In the genomic region with DNA sequence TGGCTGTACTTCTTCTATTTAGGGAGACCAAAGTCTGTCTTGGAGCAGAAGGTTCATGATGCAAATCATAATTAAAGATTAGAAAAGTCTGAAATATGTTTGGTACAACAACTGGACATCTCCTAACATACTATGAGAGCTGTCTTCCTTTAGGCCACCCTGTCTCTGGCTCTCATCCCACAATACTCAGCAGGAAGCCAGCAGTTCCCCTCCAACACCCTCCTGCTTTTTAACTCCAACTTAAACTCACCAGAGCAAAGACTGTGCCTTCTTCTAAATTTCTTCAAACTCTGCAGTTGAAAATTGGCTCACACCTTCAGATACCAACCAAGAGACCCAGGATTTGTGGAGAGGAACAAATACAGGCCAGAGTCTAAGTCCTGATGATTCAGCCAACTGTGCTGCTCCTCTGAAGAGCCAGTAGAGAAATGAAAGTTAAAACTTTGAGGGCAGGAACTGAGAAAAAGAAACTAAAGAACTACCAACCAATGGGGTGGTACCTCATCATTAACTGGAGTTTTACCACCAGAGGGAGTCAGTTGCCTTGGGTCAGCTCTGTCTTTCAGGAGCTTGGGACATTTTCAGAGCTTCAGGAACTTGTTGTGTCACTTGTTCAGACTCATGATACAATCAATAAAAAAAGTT, we compare ENCODE assay signal across 8 mouse cellular contexts. TPM values are rescaled to one million over a fixed set of nuclear protein-coding genes. Genes with fewer than 3 reads are reported as not detected.
A peak's percentile ranks its signal among the peaks of the same experiment; 100 is the strongest.
DNase-seq lines count a peak whose midpoint lies in the region; ATAC-seq and TF ChIP-seq lines count a peak whose summit lies in the region.
"Not testable (repeated sequence)": the region's sequence is repeated elsewhere in the genome, so short reads cannot be mapped to it uniquely, and the experiment has no call there.

TSS of gene Trim30d (minus strand) at position 429 of the 645 bp plus-strand sequence.

- TF ChIP-seq EP300 in heart, postnatal 0 days (IDR thresholded peaks at IDR 0.05; ENCODE audit: low read depth), result not testable (repeated sequence)

- peak; percentile 68; the same call in 1 of the 2 replicates for ATAC-seq in erythroid progenitor cell, adult 5-6 weeks (replicated peaks; ENCODE audit: low FRiP score, poor library complexity, severe bottlenecking)
- ATAC-seq in heart, postnatal 0 days (ENCODE audit: insufficient read depth, low read depth), result not testable (repeated sequence)
- ATAC-seq in liver, embryonic 16.5 days (ENCODE audit: low read depth), result peak; percentile 51; the same call in 1 of the 2 replicates
- peak; percentile 100 for ATAC-seq in megakaryocyte progenitor cell, adult 5-6 weeks (replicated peaks; ENCODE audit: poor library complexity)

- H3K4me2 ChIP-seq in heart, postnatal 0 days (ENCODE audit: low read depth, low read length), result peak within 1 kb of the TSS; percentile 31; the same call in 1 of the 2 replicates
- 0 out of 2 replicates have a peak within 1 kb of the TSS, but pooled peaks have one; percentile 5 for H3K4me2 ChIP-seq in liver, embryonic 16.5 days (ENCODE audit: low read depth, low read length)

- peak; percentile 18 to 22 for DNase-seq in B cell, adult 2 months
- peak; percentile 20 for DNase-seq in adrenal gland, postnatal 14 days
- DNase-seq in heart, postnatal 0 days (ENCODE audit: low spot score), result peak; percentile 14
- DNase-seq in kidney, adult 9 months, result peak; percentile 12
- peak; percentile 64 for DNase-seq in splenic B cell, adult 2 months (ENCODE audit: low read depth, low spot score)

- not testable (repeated sequence) for H3K4me1 ChIP-seq in heart, postnatal 0 days (ENCODE audit: control insufficient read depth, insufficient read depth); liver, embryonic 16.5 days (ENCODE audit: control insufficient read depth, low read depth, low read length)

- H3K27me3 ChIP-seq in heart, postnatal 0 days (ENCODE audit: control insufficient read depth, insufficient read depth, low read length); liver, embryonic 16.5 days (ENCODE audit: control insufficient read depth, insufficient read depth, low read depth, low read length); splenic B cell, adult 2 months (ENCODE audit: control insufficient read depth, insufficient read depth, low read length, poor library complexity, severe bottlenecking): not testable (repeated sequence)

- H3K36me3 ChIP-seq in heart, postnatal 0 days (replicated peaks; ENCODE audit: control insufficient read depth, insufficient read depth, low read length); liver, embryonic 16.5 days (ENCODE audit: control insufficient read depth, insufficient read depth); splenic B cell, adult 2 months (ENCODE audit: control insufficient read depth, insufficient read depth, low read length, poor library complexity, severe bottlenecking): not testable (repeated sequence)

- 0 out of 2 replicates have a peak within 1 kb of the TSS, but pooled peaks have one; percentile 30 for H3K27ac ChIP-seq in heart, postnatal 0 days (ENCODE audit: low read depth)
- H3K27ac ChIP-seq in liver, embryonic 16.5 days (ENCODE audit: low read length), result not testable (repeated sequence)

- H3K4me3 ChIP-seq in heart, postnatal 0 days (ENCODE audit: low read depth, low read length); liver, embryonic 16.5 days (ENCODE audit: low read depth, low read length): not testable (repeated sequence)

- not testable (repeated sequence) for H3K9me3 ChIP-seq in heart, postnatal 0 days (replicated peaks; ENCODE audit: control insufficient read depth, low read length); liver, embryonic 16.5 days (replicated peaks; ENCODE audit: control insufficient read depth, low read length)

- H3K9ac ChIP-seq in heart, postnatal 0 days (replicated peaks; ENCODE audit: low read depth, low read length); liver, embryonic 16.5 days (ENCODE audit: low read depth, low read length): not testable (repeated sequence)

- peak; percentile 30 for TF ChIP-seq CTCF in heart, postnatal 0 days (IDR thresholded peaks at IDR 0.05; ENCODE audit: low read depth)

RNA-seq across cellular contexts. Expression of gene Trim30d, which starts in this region (rescaled TPM):
- 4.1 and 4.3 TPM in 2 replicates for total RNA-seq in adrenal gland, postnatal 14 days (2021)
- total RNA-seq in erythroid progenitor cell, adult 5-6 weeks (2015; ENCODE audit: low replicate concordance), result 4.0 and 6.7 TPM in 2 replicates
- 1.4 and 3.0 TPM in 2 replicates for total RNA-seq in erythroid progenitor cell, adult 5-6 weeks (2017; ENCODE audit: low replicate concordance)
- total RNA-seq in heart, postnatal 0 days (2014; rRNA removed; ENCODE audit: low replicate concordance), result 0.46 and 1.5 TPM in 2 replicates
- 0.46 and 0.48 TPM in 2 replicates for polyA plus RNA-seq in heart, postnatal 0 days (2015; fragmentation: Nextera tagmentation; extraction: Ambion mirVana)
- 0.72 and 0.78 TPM in 2 replicates for polyA plus RNA-seq in liver, embryonic 16.5 days (2015; fragmentation: Nextera tagmentation; extraction: Ambion mirVana)
- total RNA-seq in megakaryocyte progenitor cell, adult 5-6 weeks (2015), result 11.5 and 13.9 TPM in 2 replicates
- total RNA-seq in megakaryocyte progenitor cell, adult 5-6 weeks (2017), result 8.7 and 10.7 TPM in 2 replicates

Comparison
In these comparisons a context has a peak if more than half of its experiments do, and no peak if none do; other contexts are left out.
1. Peak in ATAC-seq and H3K4me2 ChIP-seq in liver, embryonic 16.5 days; RNA of the gene not detected or under 1 TPM.
2. DNase-seq: peak in every context shown above with its lines; median percentile 64 in splenic B cell, adult 2 months; 20 in B cell, adult 2 months; 20 in adrenal gland, postnatal 14 days; 14 in heart, postnatal 0 days; 12 in kidney, adult 9 months.